Mouse (Mus musculus) liver, embryonic 11.5 days (tissue): ENCODE results near the gene Kctd4. TPM values are rescaled to one million over a fixed set of nuclear protein-coding genes. Genes with fewer than 3 reads are reported as not detected.

Source experiments
- ATAC-seq: fragments of 200-750 bp; cut with Nextera tagmentation; replicated peaks from 2 replicates; pipeline ENCODE4 v1.8.0; 2017; ENCODE audit warnings: moderate number of reproducible peaks, mild to moderate bottlenecking, moderate TSS enrichment, moderate library complexity; ENCODE audit not compliant: low FRiP score
- DNase-seq: peaks from one replicate; pipeline ENCODE4 v3.0.0-alpha.2; 2017; ENCODE audit warnings: low spot score
- H3K27ac ChIP-seq: fragments of 300-500 bp; sonication (generic); 2 replicates; pipeline ENCODE4 v1.5.1; 2014; ENCODE audit warnings: mild to moderate bottlenecking, low read depth, low read length, control low read depth
- H3K27me3 ChIP-seq: fragments of 300-500 bp; sonication (generic); replicated peaks from 2 replicates; pipeline ENCODE4 v1.6.1; 2014; ENCODE audit warnings: low read length, mixed read lengths; ENCODE audit not compliant: control insufficient read depth, insufficient read depth
- H3K36me3 ChIP-seq: fragments of 300-500 bp; sonication (generic); 2 replicates; pipeline ENCODE4 v1.6.1; 2014; ENCODE audit warnings: mild to moderate bottlenecking, low read length, moderate library complexity, mixed read lengths; ENCODE audit not compliant: control insufficient read depth, insufficient read depth
- H3K4me1 ChIP-seq: fragments of 300-500 bp; sonication (generic); replicated peaks from 2 replicates; pipeline ENCODE4 v1.6.1; 2014; ENCODE audit warnings: low read length, mixed read lengths; ENCODE audit not compliant: control insufficient read depth, insufficient read depth
- H3K4me2 ChIP-seq: fragments of 300-500 bp; sonication (generic); 2 replicates; pipeline ENCODE4 v1.6.1; 2014; ENCODE audit warnings: mild to moderate bottlenecking, control low read depth, moderate library complexity
- H3K4me3 ChIP-seq: fragments of 300-500 bp; sonication (generic); 2 replicates; pipeline ENCODE4 v1.5.1; 2014; ENCODE audit warnings: low read depth, low read length, control low read depth
- H3K9ac ChIP-seq: fragments of 300-500 bp; sonication (generic); 2 replicates; pipeline ENCODE4 v1.6.1; 2014; ENCODE audit warnings: low read depth, low read length, control low read depth
- H3K9me3 ChIP-seq: fragments of 300-500 bp; sonication (generic); 2 replicates; pipeline ENCODE4 v1.6.1; 2016; ENCODE audit warnings: low read length, inconsistent platforms, mixed read lengths; ENCODE audit not compliant: control insufficient read depth
- WGBS: fragments of 180-500 bp; shearing (Covaris S2); extraction: QIAGEN DNeasy Blood & Tissue Kit; methylation state at CpG from one replicate; pipeline ENCODE4 v1.1.7; 2014; 5-methylcytosine and 5-hydroxymethylcytosine counted together
- polyA plus RNA-seq: library from polyadenylated mRNA; unstranded; fragments of >200 nt; fragmentation: Nextera tagmentation; extraction: Ambion mirVana; gene quantifications from 2 replicates; pipeline ENCODE4 v1.2.1, GENCODE M21; 2014

Gene Kctd4
- polyA plus RNA-seq, 1 experiment from 2014 or later, result 0.41 TPM

DNA sequence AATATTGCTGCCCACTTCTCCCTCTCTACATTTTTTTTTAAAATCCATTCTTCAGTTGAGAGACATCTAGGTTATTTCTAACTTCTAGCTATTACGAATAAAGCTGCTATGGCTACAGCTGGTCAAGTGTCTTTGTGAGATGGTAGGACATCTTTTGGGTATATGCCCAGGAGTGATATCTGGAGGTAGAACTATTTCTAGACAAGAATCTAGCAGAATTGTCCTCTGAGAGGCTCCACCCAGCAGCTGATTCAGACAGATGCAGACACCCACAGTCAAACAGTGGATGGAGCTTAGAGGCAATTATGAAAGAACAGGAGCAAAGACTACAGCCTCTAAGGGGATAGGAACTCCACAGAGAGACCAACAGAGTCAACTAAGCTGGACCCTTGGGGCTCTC lies 13.3 kb upstream of the Kctd4 start:
- DNase-seq (no peak), ATAC-seq (no peak)
- Histone ChIP-seq H3K27ac (no peak overlapping the region), H3K4me2 (no peak overlapping the region), H3K4me3 (no peak overlapping the region), H3K36me3 (no peaks in the 10 kb centered on the region), H3K9ac (no peak overlapping the region), H3K27me3 (no peaks in the 10 kb centered on the region), H3K9me3 (no peaks in the 10 kb centered on the region), H3K4me1 (no peaks in the 10 kb centered on the region)
- WGBS, result 95% methylated on average over 1 of the region's 1 CpGs

DNA sequence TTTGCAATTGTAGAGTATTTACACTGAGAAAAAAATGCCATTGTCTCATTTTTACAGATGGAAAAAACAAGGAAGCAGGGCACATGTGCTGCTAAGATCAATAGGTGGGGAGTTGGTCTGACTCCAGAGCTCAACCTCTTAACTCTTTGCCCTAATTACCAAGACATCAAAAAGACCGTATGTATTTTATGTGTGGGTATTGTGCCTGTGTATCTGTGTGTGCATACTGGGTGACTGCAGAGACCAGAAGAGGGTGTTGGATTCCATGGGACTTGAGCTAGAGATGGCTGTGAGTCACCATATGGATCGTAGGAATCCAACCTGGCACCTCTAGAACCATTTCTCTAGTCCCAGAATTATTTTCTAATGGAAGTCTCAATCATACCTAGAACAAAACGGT lies 12.4 kb upstream of the Kctd4 start:
- Histone ChIP-seq H3K4me1 (no peaks in the 10 kb centered on the region), H3K27ac (no peak overlapping the region), H3K36me3 (no peaks in the 10 kb centered on the region), H3K4me2 (no peak overlapping the region), H3K9ac (no peak overlapping the region), H3K27me3 (no peaks in the 10 kb centered on the region), H3K4me3 (no peak overlapping the region), H3K9me3 (no peaks in the 10 kb centered on the region)
- 88% methylated on average over 3 of the region's 3 CpGs for WGBS
- no peak for ATAC-seq
- DNase-seq, result no peak

DNA sequence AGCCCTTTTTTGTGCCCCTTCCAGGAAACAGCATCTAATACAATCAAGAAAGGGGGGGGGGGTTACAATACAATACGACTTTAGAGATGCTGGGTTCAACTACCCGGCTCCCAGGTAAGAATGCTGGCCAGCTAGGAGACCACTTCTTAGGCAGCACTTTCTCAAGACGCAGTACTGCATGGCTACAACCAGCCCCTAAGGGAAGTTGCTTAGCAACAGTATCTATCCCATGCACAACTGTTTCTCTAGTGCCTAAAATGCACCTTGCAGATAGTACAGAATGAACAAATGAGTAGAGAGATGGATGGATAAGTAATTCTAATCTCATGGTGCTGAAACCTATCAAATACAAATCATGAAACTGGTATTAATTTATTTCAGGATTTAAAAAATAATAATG lies 7.1 kb upstream of the Kctd4 start:
- DNase-seq, result no peak
- WGBS, result 69% methylated on average over 3 of the region's 3 CpGs
- 0 out of 2 replicates have a peak, but pooled peaks cover 2% of the 10 kb centered on the region for H3K36me3 ChIP-seq
- no peak overlapping the region for H3K4me3 ChIP-seq
- no peaks in the 10 kb centered on the region for H3K4me1 ChIP-seq
- no peak; the same call in 1 of the 2 replicates for ATAC-seq
- H3K9ac ChIP-seq, result no peak overlapping the region
- H3K27ac ChIP-seq, result no peak overlapping the region
- H3K9me3 ChIP-seq, result no peaks in the 10 kb centered on the region
- no peaks in the 10 kb centered on the region for H3K27me3 ChIP-seq
- H3K4me2 ChIP-seq, result no peak overlapping the region

DNA sequence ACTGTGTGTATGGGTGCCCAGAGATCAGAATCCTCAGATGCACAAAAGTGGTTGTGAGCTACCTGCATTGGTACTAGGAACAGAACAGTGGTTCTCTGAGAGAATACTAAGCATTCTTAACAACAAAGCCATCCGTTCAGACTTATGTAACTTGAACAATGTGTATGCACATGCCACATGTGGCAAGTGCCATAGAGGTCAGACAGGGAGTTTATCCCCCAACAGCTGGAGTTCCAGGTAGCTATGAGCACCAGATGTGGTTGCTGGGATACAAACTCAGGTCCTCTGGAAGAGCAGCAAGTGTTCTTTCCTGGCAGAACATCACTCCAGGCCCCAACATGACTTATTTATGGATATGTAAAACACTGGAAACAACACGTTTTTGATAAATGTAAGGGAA lies 1.8 kb upstream of the Kctd4 start:
- no peak for ATAC-seq
- WGBS, result 79% methylated on average over 2 of the region's 2 CpGs
- Histone ChIP-seq H3K36me3 (0 out of 2 replicates have a peak, but pooled peaks cover 2% of the 10 kb centered on the region), H3K27me3 (no peaks in the 10 kb centered on the region), H3K9me3 (no peaks in the 10 kb centered on the region), H3K4me3 (no peak overlapping the region), H3K27ac (no peak overlapping the region), H3K4me2 (no peak overlapping the region), H3K9ac (no peak overlapping the region), H3K4me1 (no peaks in the 10 kb centered on the region)
- DNase-seq, result no peak

DNA sequence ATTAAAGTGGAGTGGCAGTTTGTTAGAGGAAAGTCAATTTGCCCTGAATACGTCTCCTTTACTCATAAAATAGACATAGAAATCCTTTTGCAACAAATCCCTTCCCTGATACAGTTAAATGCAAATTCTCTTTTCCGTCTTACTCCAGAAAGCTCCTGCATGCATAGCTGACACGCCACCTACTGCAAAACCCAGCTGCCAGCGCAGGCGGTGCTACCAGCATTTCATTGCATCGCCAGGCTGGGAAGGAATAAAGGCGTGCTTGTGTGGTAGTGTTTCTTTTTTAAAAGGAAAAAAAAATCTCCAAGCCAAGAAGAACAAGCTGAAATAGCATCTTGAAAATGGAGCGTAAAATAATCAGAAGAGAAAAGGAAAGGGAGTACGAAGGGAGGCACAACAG lies 7.4 kb downstream of the Kctd4 start:
- H3K9me3 ChIP-seq, result no peaks in the 10 kb centered on the region
- DNase-seq (no peak), ATAC-seq (no peak)
- no peak overlapping the region for H3K4me3 ChIP-seq
- no peak overlapping the region for H3K27ac ChIP-seq
- H3K4me2 ChIP-seq, result no peak overlapping the region
- no peak overlapping the region for H3K9ac ChIP-seq
- H3K4me1 ChIP-seq, result no peaks in the 10 kb centered on the region
- no peaks in the 10 kb centered on the region for H3K36me3 ChIP-seq
- WGBS, result 92% methylated on average over 9 of the region's 9 CpGs
- no peaks in the 10 kb centered on the region for H3K27me3 ChIP-seq

GRCm38 (mm10) chr14:75963215-75963614 lies 8.4 kb downstream of the Kctd4 start:
- Histone ChIP-seq H3K4me2 (no peak overlapping the region), H3K27ac (no peak overlapping the region), H3K4me3 (no peak overlapping the region), H3K9ac (no peak overlapping the region), H3K4me1 (no peaks in the 10 kb centered on the region), H3K9me3 (no peaks in the 10 kb centered on the region), H3K36me3 (no peaks in the 10 kb centered on the region), H3K27me3 (no peaks in the 10 kb centered on the region)
- ATAC-seq (no peak), DNase-seq (no peak)
- 86% methylated on average over 5 of the region's 5 CpGs for WGBS

DNA sequence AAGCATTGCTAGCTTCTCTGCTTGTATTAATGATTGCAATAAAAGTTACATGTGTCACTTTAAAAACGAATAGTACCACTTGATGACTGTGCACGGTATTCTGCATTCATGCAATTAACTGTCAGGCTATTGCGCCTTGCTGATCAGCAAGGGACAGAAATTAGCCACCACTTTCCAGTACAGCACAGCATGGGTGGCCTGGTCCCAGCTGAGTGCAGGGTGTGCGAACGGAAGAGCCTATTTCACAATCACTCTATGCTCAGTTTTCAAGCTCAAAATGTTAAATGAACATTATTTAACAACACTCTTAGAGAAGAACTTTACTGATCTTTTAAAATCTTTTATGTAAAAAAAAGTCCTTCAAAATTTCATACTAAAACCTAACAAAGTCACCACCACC lies 9.2 kb downstream of the Kctd4 start:
- H3K4me1 ChIP-seq, result no peaks in the 10 kb centered on the region
- WGBS, result 81% methylated on average over 5 of the region's 5 CpGs
- no peak overlapping the region for H3K4me2 ChIP-seq

DNA sequence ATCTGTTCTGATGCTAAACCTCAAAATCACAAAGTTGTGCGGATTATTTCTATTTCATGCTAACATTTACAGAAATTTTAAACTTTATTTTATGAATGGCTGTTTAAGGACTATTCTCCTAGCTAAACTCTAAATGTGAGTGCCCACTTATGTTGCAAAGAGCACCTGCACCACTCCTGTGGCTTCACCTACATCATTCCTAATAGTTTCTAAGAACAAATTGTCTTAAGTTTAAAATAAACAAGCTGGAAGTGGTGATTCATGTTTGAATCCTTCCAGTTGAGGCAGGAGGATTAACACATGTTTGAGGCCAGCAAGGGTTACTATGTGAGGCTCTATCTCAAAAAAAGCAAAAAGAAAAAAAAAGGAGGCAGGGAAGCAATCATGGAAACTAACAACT lies 9.6 kb downstream of the Kctd4 start:
- Histone ChIP-seq H3K9me3 (no peaks in the 10 kb centered on the region), H3K27me3 (no peaks in the 10 kb centered on the region), H3K4me2 (no peak overlapping the region), H3K27ac (no peak overlapping the region), H3K9ac (no peak overlapping the region), H3K4me3 (no peak overlapping the region), H3K36me3 (no peaks in the 10 kb centered on the region), H3K4me1 (no peaks in the 10 kb centered on the region)
- DNase-seq (no peak), ATAC-seq (no peak)
- WGBS, result 91% methylated on average over 1 of the region's 1 CpGs

More for the DNA sequence above, 9.2 kb downstream of the Kctd4 start:
- Histone ChIP-seq H3K36me3 (no peaks in the 10 kb centered on the region), H3K27ac (no peak overlapping the region), H3K9ac (no peak overlapping the region), H3K9me3 (no peaks in the 10 kb centered on the region), H3K4me3 (no peak overlapping the region), H3K27me3 (no peaks in the 10 kb centered on the region)
- DNase-seq, result no peak
- ATAC-seq, result no peak

GRCm38 (mm10) chr14:75967291-75967690 lies 12.5 kb downstream of the Kctd4 start:
- Histone ChIP-seq H3K4me1 (no peaks in the 10 kb centered on the region), H3K9ac (no peak overlapping the region), H3K9me3 (no peaks in the 10 kb centered on the region), H3K4me3 (no peak overlapping the region), H3K27me3 (no peaks in the 10 kb centered on the region), H3K27ac (no peak overlapping the region), H3K36me3 (no peaks in the 10 kb centered on the region), H3K4me2 (no peak overlapping the region)
- WGBS, result 74% methylated on average over 5 of the region's 5 CpGs
- DNase-seq (no peak), ATAC-seq (no peak)
